10 mouse cellular contexts compared by ENCODE assay signal in genomic region chr3:87768431-87768830, GRCm38 (mm10). TPM values are rescaled to one million over a fixed set of nuclear protein-coding genes. Genes with fewer than 3 reads are reported as not detected.
DNase-seq lines count a peak whose midpoint lies in the region; ATAC-seq and TF ChIP-seq lines count a peak whose summit lies in the region.
"Had no signal": no experiment of that assay in that cellular context is flagged by ENCODE, and none has a peak within 500 bp of the region (broad histone marks: within the 10 kb centered on the region; RNA-seq: fewer than 3 reads in every experiment).

No protein-coding gene starts in this region.

- H3K27me3 ChIP-seq in heart, embryonic 11.5 days (ENCODE audit: control insufficient read depth, insufficient read depth, low read length), result peaks cover 29% of the 10 kb centered on the region
- H3K27me3 ChIP-seq in CH12.LX (replicated peaks), result peaks cover 49% of the 10 kb centered on the region
- 0 out of 2 replicates have a peak, but pooled peaks cover 4% of the 10 kb centered on the region for H3K27me3 ChIP-seq in heart, embryonic 16.5 days (ENCODE audit: control insufficient read depth, insufficient read depth, low read length)
- H3K27me3 ChIP-seq in liver, postnatal 0 days (ENCODE audit: insufficient read depth, low read length), result no peaks in the 10 kb centered on the region

- peak overlapping the region; percentile 53 for H3K9ac ChIP-seq in heart, embryonic 11.5 days (ENCODE audit: low read depth, low read length)
- 0 out of 2 replicates have a peak overlapping the region, but pooled peaks have one; percentile 22 for H3K9ac ChIP-seq in CH12.LX (ENCODE audit: insufficient read depth, low read depth)
- H3K9ac ChIP-seq in heart, embryonic 16.5 days (ENCODE audit: low read length), result peak overlapping the region; percentile 65
- H3K9ac ChIP-seq in liver, postnatal 0 days (replicated peaks), result peak overlapping the region; percentile 62

- H3K79me2 ChIP-seq in CH12.LX (replicated peaks; ENCODE audit: control insufficient read depth, extremely low read depth, insufficient read depth, poor library complexity, severe bottlenecking), result no peaks in the 10 kb centered on the region

- in situ Hi-C loops in CH12.LX (cut with MboI; ENCODE audit: low pct_ligation_motif_present, low pct_unique_long_range_greater_than_20kb, low sequenced_read_pairs), result no loop called here

- TF ChIP-seq CTCF in CH12.LX (conservative IDR thresholded peaks at IDR 0.05 in 1 of 2, IDR thresholded peaks at IDR 0.05 in 1 of 2; ENCODE audit: low read depth in 2 of 2, low read length in 2 of 2), result no peak
- TF ChIP-seq CTCF in liver, postnatal 0 days (IDR thresholded peaks at IDR 0.05; ENCODE audit: low read depth), result no peak

- WGBS in heart, embryonic 11.5 days (ENCODE audit: insufficient replicate concordance), result 42% methylated on average over 6 of the region's 6 CpGs
- WGBS in heart, embryonic 16.5 days, result 31% methylated on average over 6 of the region's 6 CpGs
- WGBS in liver, postnatal 0 days (ENCODE audit: insufficient replicate concordance), result 35% methylated on average over 6 of the region's 6 CpGs

- TF ChIP-seq RAD21 in CH12.LX (IDR thresholded peaks at IDR 0.05; ENCODE audit: low read depth, low read length), result no peak

- H3K9me3 ChIP-seq in heart, embryonic 11.5 days (replicated peaks; ENCODE audit: control insufficient read depth, low read length), result no peaks in the 10 kb centered on the region
- H3K9me3 ChIP-seq in CH12.LX (replicated peaks; ENCODE audit: low read length), result no peaks in the 10 kb centered on the region
- H3K9me3 ChIP-seq in heart, embryonic 16.5 days (replicated peaks; ENCODE audit: control insufficient read depth, low read length), result no peaks in the 10 kb centered on the region
- H3K9me3 ChIP-seq in liver, postnatal 0 days (ENCODE audit: low read length), result no peaks in the 10 kb centered on the region

- H3K36me3 ChIP-seq in heart, embryonic 11.5 days (ENCODE audit: control insufficient read depth, insufficient read depth, low read length), result no peaks in the 10 kb centered on the region
- no peaks in the 10 kb centered on the region for H3K36me3 ChIP-seq in CH12.LX (replicated peaks in 1 of 2; ENCODE audit: control insufficient read depth in 1 of 2, insufficient read depth in 1 of 2, low read length in 1 of 2)
- no peaks in the 10 kb centered on the region for H3K36me3 ChIP-seq in heart, embryonic 16.5 days (ENCODE audit: control insufficient read depth, insufficient read depth)
- H3K36me3 ChIP-seq in liver, postnatal 0 days (replicated peaks; ENCODE audit: insufficient read depth, low read length), result no peaks in the 10 kb centered on the region

- no peak for TF ChIP-seq EP300 in CH12.LX (IDR thresholded peaks at IDR 0.05; ENCODE audit: low read length)
- TF ChIP-seq EP300 in liver, postnatal 0 days (IDR thresholded peaks at IDR 0.05; ENCODE audit: low read depth), result no peak

- no peak for ATAC-seq in heart, embryonic 11.5 days (replicated peaks; ENCODE audit: insufficient number of reproducible peaks, low FRiP score, low TSS enrichment)
- no peak for ATAC-seq in heart, embryonic 16.5 days (replicated peaks; ENCODE audit: extremely low read depth, insufficient read depth, low FRiP score)
- ATAC-seq in liver, postnatal 0 days, result no peak

- TF ChIP-seq POLR2A in CH12.LX (IDR thresholded peaks at IDR 0.05; ENCODE audit: low read depth, low read length), result no peak

- intact Hi-C loops in heart, postnatal 14 days (cut with DNase I), result no loop called here

- H3K4me2 ChIP-seq in heart, embryonic 11.5 days, result peak overlapping the region; percentile 60
- peak overlapping the region; percentile 81 for H3K4me2 ChIP-seq in CH12.LX (ENCODE audit: insufficient read depth, low read depth, poor library complexity, severe bottlenecking)
- peak overlapping the region; percentile 67 for H3K4me2 ChIP-seq in heart, embryonic 16.5 days (ENCODE audit: low read depth, low read length)
- H3K4me2 ChIP-seq in liver, postnatal 0 days (ENCODE audit: low read depth, low read length), result peak overlapping the region; percentile 65

- dilution Hi-C loops in CH12.LX (cut with MboI; ENCODE audit: extremely low pct_ligation_motif_present, extremely low pct_unique_long_range_greater_than_20kb, low sequenced_read_pairs), result no loop called here

- peak overlapping the region; percentile 25 for H3K27ac ChIP-seq in heart, embryonic 11.5 days (ENCODE audit: low read depth, low read length)
- H3K27ac ChIP-seq in CH12.LX (ENCODE audit: insufficient read depth, low read depth), result no peak overlapping the region
- peak overlapping the region; percentile 64 for H3K27ac ChIP-seq in heart, embryonic 16.5 days (ENCODE audit: low read length)
- H3K27ac ChIP-seq in liver, postnatal 0 days (ENCODE audit: low read depth), result peak overlapping the region; percentile 67

- peaks cover 22% of the 10 kb centered on the region for H3K4me1 ChIP-seq in heart, embryonic 11.5 days (ENCODE audit: control insufficient read depth, insufficient read depth, low read length)
- H3K4me1 ChIP-seq in CH12.LX (ENCODE audit: control insufficient read depth in 1 of 2, insufficient read depth in 2 of 2), result peaks cover 8 to 35% of the 10 kb centered on the region in 2 experiments
- H3K4me1 ChIP-seq in heart, embryonic 16.5 days (ENCODE audit: control insufficient read depth, insufficient read depth, low read length), result peaks cover 23% of the 10 kb centered on the region
- H3K4me1 ChIP-seq in liver, postnatal 0 days (ENCODE audit: insufficient read depth), result peaks cover 18% of the 10 kb centered on the region

- H3K4me3 ChIP-seq in heart, embryonic 11.5 days (ENCODE audit: low read depth, low read length), result peak overlapping the region; percentile 49
- H3K4me3 ChIP-seq in CH12.LX (replicated peaks in 1 of 3; ENCODE audit: low read depth in 2 of 3, low read length in 2 of 3, poor library complexity in 1 of 3), result peak overlapping the region in 2 of 3 experiments; percentile 35 to 57
- peak overlapping the region; percentile 59 for H3K4me3 ChIP-seq in heart, embryonic 16.5 days (ENCODE audit: low read length)
- peak overlapping the region; percentile 54 for H3K4me3 ChIP-seq in liver, postnatal 0 days (ENCODE audit: low read depth, low read length)

- DNase-seq in heart, postnatal 14 days, result no peak
- DNase-seq in CH12.LX (ENCODE audit: extremely low read depth), result no peak
- DNase-seq in liver, postnatal 0 days, result no peak
- DNase-seq in ovary, postnatal 36 days (ENCODE audit: low spot score), result no peak
- no peak for DNase-seq in urinary bladder, adult 18-20 months (ENCODE audit: low spot score in 2 of 2)
- no peak for DNase-seq in MN1 (ENCODE audit: low spot score)

TF ChIP-seq in CH12.LX, 34 proteins besides CTCF, POLR2A, EP300 and RAD21:
- no peak for TF ChIP-seq USF1 (IDR thresholded peaks at IDR 0.05; ENCODE audit: low read depth, low read length)
- TF ChIP-seq PAX5 (IDR thresholded peaks at IDR 0.05; ENCODE audit: low read length), result no peak
- TF ChIP-seq NELFE (IDR thresholded peaks at IDR 0.05; ENCODE audit: low read depth, low read length), result no peak
- TF ChIP-seq MAFK (IDR thresholded peaks at IDR 0.05; ENCODE audit: insufficient replicate concordance, low read length), result no peak
- TF ChIP-seq ZC3H11A (IDR thresholded peaks at IDR 0.05; ENCODE audit: low read depth, low read length), result no peak

RNA-seq across cellular contexts. Expression of gene Lrrc71, which starts 20.0 kb away (rescaled TPM):
- polyA plus RNA-seq in heart, embryonic 11.5 days (2014; fragmentation: Nextera tagmentation; extraction: Ambion mirVana), result 0.43 and 0.66 TPM in 2 replicates
- total RNA-seq in heart, postnatal 14 days (2021), result under 1 TPM; 0.44 to 0.48 TPM
- total RNA-seq in CH12.LX (2012; rRNA removed) (0.17 and 0.21 TPM in 2 replicates), CH12.LX (2014; rRNA removed) (not detected in 2 replicates)
- polyA plus RNA-seq in CH12.LX (2012; ENCODE audit: insufficient read length, low read depth), result 0.14 TPM in 1 of 2 replicates, not detected in the other
- 0.71 and 0.87 TPM in 2 replicates for polyA plus RNA-seq in heart, embryonic 16.5 days (2015; fragmentation: Nextera tagmentation; extraction: Ambion mirVana)
- 0.23 and 0.25 TPM in 2 replicates for polyA plus RNA-seq in liver, postnatal 0 days (2015; fragmentation: Nextera tagmentation; extraction: Ambion mirVana)

RNA-seq across cellular contexts. Expression of gene Ntrk1, which starts 26.5 kb away (rescaled TPM):
- 0.30 and 0.51 TPM in 2 replicates for polyA plus RNA-seq in heart, embryonic 11.5 days (2014; fragmentation: Nextera tagmentation; extraction: Ambion mirVana)
- total RNA-seq in heart, postnatal 14 days (2021), result under 1 TPM; 0.29 to 0.31 TPM
- total RNA-seq in CH12.LX (2012; rRNA removed), result 0.92 and 1.6 TPM in 2 replicates
- 0.36 and 0.55 TPM in 2 replicates for total RNA-seq in CH12.LX (2014; rRNA removed)
- 0.47 and 0.53 TPM in 2 replicates for polyA plus RNA-seq in CH12.LX (2012; ENCODE audit: insufficient read length, low read depth)
- polyA plus RNA-seq in heart, embryonic 16.5 days (2015; fragmentation: Nextera tagmentation; extraction: Ambion mirVana), result 0.39 and 0.44 TPM in 2 replicates
- polyA plus RNA-seq in liver, postnatal 0 days (2015; fragmentation: Nextera tagmentation; extraction: Ambion mirVana), result 0.47 and 0.53 TPM in 2 replicates
- total RNA-seq: common myeloid progenitor, adult 5-6 weeks had no signal
- polyA plus RNA-seq: C2C12 had no signal

RNA-seq across cellular contexts. Expression of gene Insrr, which starts 28.3 kb away (rescaled TPM):
- 0.03 and 0.23 TPM in 2 replicates for polyA plus RNA-seq in heart, embryonic 11.5 days (2014; fragmentation: Nextera tagmentation; extraction: Ambion mirVana)
- total RNA-seq in heart, postnatal 14 days (2021), result under 1 TPM; 0.24 TPM
- total RNA-seq in CH12.LX (2012; rRNA removed), result 0.08 TPM in 1 of 2 replicates, not detected in the other
- total RNA-seq in CH12.LX (2014; rRNA removed), result not detected in 2 replicates
- polyA plus RNA-seq in CH12.LX (2012; ENCODE audit: insufficient read length, low read depth), result 0.06 TPM in 1 of 2 replicates, not detected in the other
- not detected in 2 replicates for polyA plus RNA-seq in heart, embryonic 16.5 days (2015; fragmentation: Nextera tagmentation; extraction: Ambion mirVana)
- not detected in 2 replicates for polyA plus RNA-seq in liver, postnatal 0 days (2015; fragmentation: Nextera tagmentation; extraction: Ambion mirVana)
- total RNA-seq: common myeloid progenitor, adult 5-6 weeks had no signal
- polyA plus RNA-seq: C2C12 had no signal

RNA-seq across cellular contexts. Expression of gene Pear1, which starts 55.7 kb away (rescaled TPM):
- polyA plus RNA-seq in heart, embryonic 11.5 days (2014; fragmentation: Nextera tagmentation; extraction: Ambion mirVana), result 12.1 and 13.5 TPM in 2 replicates
- 10 to 100 TPM; 25.5 to 32.4 TPM for total RNA-seq in heart, postnatal 14 days (2021)
- total RNA-seq in CH12.LX (2012; rRNA removed), result 0.50 and 1.2 TPM in 2 replicates
- total RNA-seq in CH12.LX (2014; rRNA removed), result 0.20 and 0.22 TPM in 2 replicates
- 0.35 and 0.46 TPM in 2 replicates for polyA plus RNA-seq in CH12.LX (2012; ENCODE audit: insufficient read length, low read depth)
- polyA plus RNA-seq in heart, embryonic 16.5 days (2015; fragmentation: Nextera tagmentation; extraction: Ambion mirVana), result 19.4 and 21.5 TPM in 2 replicates
- polyA plus RNA-seq in liver, postnatal 0 days (2015; fragmentation: Nextera tagmentation; extraction: Ambion mirVana), result 4.8 and 5.1 TPM in 2 replicates
